Mouse (Mus musculus) heart, embryonic 11.5 days (tissue): ENCODE measurements at regions not wholly inside any gene's neighbourhood (a gene's known extent, or its start where the extent isn't known, plus 50 kb on each side); places are given as distances from the start of the nearest gene placed in this dataset.

Experiments
- ATAC-seq: fragments of 200-750 bp; cut with Nextera tagmentation; replicated peaks from 2 replicates; pipeline ENCODE4 v1.8.0; 2017; ENCODE audit warnings: moderate library complexity; ENCODE audit not compliant: insufficient number of reproducible peaks, low FRiP score, low TSS enrichment
- H3K27ac ChIP-seq: fragments of 300-500 bp; sonication (generic); 2 replicates; pipeline ENCODE4 v1.5.1; 2014; ENCODE audit warnings: mild to moderate bottlenecking, low read depth, low read length
- H3K27me3 ChIP-seq: fragments of 300-500 bp; sonication (generic); 2 replicates; pipeline ENCODE4 v1.6.1; 2014; ENCODE audit warnings: mild to moderate bottlenecking, low read length, mixed read lengths; ENCODE audit not compliant: control insufficient read depth, insufficient read depth
- H3K36me3 ChIP-seq: fragments of 300-500 bp; sonication (generic); 2 replicates; pipeline ENCODE4 v1.6.1; 2014; ENCODE audit warnings: mild to moderate bottlenecking, low read length, moderate library complexity, mixed read lengths; ENCODE audit not compliant: control insufficient read depth, insufficient read depth
- H3K4me1 ChIP-seq: fragments of 300-500 bp; sonication (generic); 2 replicates; pipeline ENCODE4 v1.6.1; 2014; ENCODE audit warnings: low read length; ENCODE audit not compliant: control insufficient read depth, insufficient read depth
- H3K4me2 ChIP-seq: fragments of 300-500 bp; sonication (generic); 2 replicates; pipeline ENCODE4 v1.6.1; 2014; ENCODE audit warnings: mild to moderate bottlenecking, moderate library complexity
- H3K4me3 ChIP-seq: fragments of 300-500 bp; sonication (generic); 2 replicates; pipeline ENCODE4 v1.5.1; 2014; ENCODE audit warnings: low read depth, low read length
- H3K9ac ChIP-seq: fragments of 300-500 bp; sonication (generic); 2 replicates; pipeline ENCODE4 v1.6.1; 2014; ENCODE audit warnings: mild to moderate bottlenecking, low read depth, low read length, moderate library complexity
- H3K9me3 ChIP-seq: fragments of 300-500 bp; sonication (generic); replicated peaks from 2 replicates; pipeline ENCODE4 v1.6.1; 2016; ENCODE audit warnings: low read length; ENCODE audit not compliant: control insufficient read depth
- whole genome bisulfite sequencing: fragments of 180-500 bp; shearing (Covaris S2); extraction: QIAGEN DNeasy Blood & Tissue Kit; methylation state at CpG from one replicate; pipeline ENCODE4 v1.1.7; 2014; ENCODE audit not compliant: insufficient replicate concordance; 5-methylcytosine and 5-hydroxymethylcytosine counted together

- Histone ChIP-seq H3K4me3 (no peak overlapping the region), H3K27me3 (no peaks in the 10 kb centered on the region), H3K36me3 (no peaks in the 10 kb centered on the region), H3K9ac (no peak overlapping the region), H3K9me3 (no peaks in the 10 kb centered on the region), H3K4me1 (no peaks in the 10 kb centered on the region), H3K4me2 (no peak overlapping the region), H3K27ac (no peak overlapping the region)
- ATAC-seq: no peak
- 86% methylated on average over 4 of the region's 4 CpGs for WGBS
These were observed 151.4 kb upstream of the Rag2 start for GRCm38 (mm10) chr2:101473116-101473485.

- WGBS: 70% methylated on average over 2 of the region's 2 CpGs
- no peaks in the 10 kb centered on the region for H3K4me1 ChIP-seq
- H3K36me3 ChIP-seq: no peaks in the 10 kb centered on the region
- no peak overlapping the region for H3K9ac ChIP-seq
- H3K4me2 ChIP-seq: no peak overlapping the region
- no peak overlapping the region for H3K4me3 ChIP-seq
- H3K9me3 ChIP-seq: no peaks in the 10 kb centered on the region
- H3K27ac ChIP-seq: no peak overlapping the region
- no peak for ATAC-seq
- H3K27me3 ChIP-seq: no peaks in the 10 kb centered on the region
These were observed 147.7 kb upstream of the Rag2 start for GRCm38 (mm10) chr2:101476862-101477261.

DNA sequence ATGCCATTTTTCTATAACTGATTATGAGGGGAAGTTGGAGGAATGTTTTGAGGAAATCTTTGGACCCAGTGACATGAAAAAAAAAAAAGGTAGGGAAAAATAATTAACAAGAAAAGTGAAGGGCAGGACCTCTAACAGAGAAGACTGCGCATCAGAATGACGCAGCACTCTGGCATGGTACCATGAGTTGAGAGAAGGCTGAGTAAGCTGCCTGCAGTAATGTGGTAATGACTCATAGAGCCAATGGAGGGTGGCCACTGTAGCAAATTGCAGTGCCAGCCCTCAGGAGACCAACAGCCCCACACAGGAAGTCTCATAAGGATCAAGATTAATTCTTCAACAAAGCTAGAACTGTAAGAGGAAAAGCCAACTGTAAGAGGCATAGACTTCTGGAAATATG lies 134.3 kb upstream of the Rag2 start:
- Histone ChIP-seq H3K4me1 (no peaks in the 10 kb centered on the region), H3K9ac (no peak overlapping the region), H3K4me3 (no peak overlapping the region), H3K27me3 (no peaks in the 10 kb centered on the region), H3K27ac (no peak overlapping the region), H3K9me3 (no peaks in the 10 kb centered on the region), H3K36me3 (no peaks in the 10 kb centered on the region), H3K4me2 (no peak overlapping the region)
- 80% methylated on average over 2 of the region's 2 CpGs for WGBS
- ATAC-seq: no peak

GRCm38 (mm10) chr2:101491762-101492161 lies 132.8 kb upstream of the Rag2 start:
- no peaks in the 10 kb centered on the region for H3K36me3 ChIP-seq
- no peak for ATAC-seq
- no peak overlapping the region for H3K27ac ChIP-seq
- H3K4me1 ChIP-seq: no peaks in the 10 kb centered on the region
- no peaks in the 10 kb centered on the region for H3K27me3 ChIP-seq
- no peaks in the 10 kb centered on the region for H3K9me3 ChIP-seq
- H3K9ac ChIP-seq: no peak overlapping the region
- WGBS: 69% methylated on average over 3 of the region's 3 CpGs
- no peak overlapping the region for H3K4me2 ChIP-seq
- H3K4me3 ChIP-seq: no peak overlapping the region

- no peak overlapping the region for H3K4me2 ChIP-seq
- no peak overlapping the region for H3K27ac ChIP-seq
- no peak overlapping the region for H3K9ac ChIP-seq
- no peak overlapping the region for H3K4me3 ChIP-seq
- H3K36me3 ChIP-seq: no peaks in the 10 kb centered on the region
- H3K27me3 ChIP-seq: no peaks in the 10 kb centered on the region
- no peaks in the 10 kb centered on the region for H3K4me1 ChIP-seq
- no peaks in the 10 kb centered on the region for H3K9me3 ChIP-seq
- ATAC-seq: no peak
These were observed 116.4 kb upstream of the Rag2 start for GRCm38 (mm10) chr2:101508116-101508515.
